Mouse (Mus musculus) forebrain, embryonic 12.5 days (tissue): ENCODE data around the gene Wdr60. TPM values are rescaled to one million over a fixed set of nuclear protein-coding genes. Genes with fewer than 3 reads are reported as not detected.
A peak's percentile ranks its signal among the peaks of the same experiment; 100 is the strongest.
"Not testable (repeated sequence)": the region's sequence is repeated elsewhere in the genome, so short reads cannot be mapped to it uniquely, and the experiment has no call there.

Source experiments
- ATAC-seq: fragments of 200-750 bp; cut with Nextera tagmentation; 2 replicates; pipeline ENCODE4 v1.8.0; 2017; ENCODE audit warnings: moderate TSS enrichment; ENCODE audit not compliant: low FRiP score
- H3K27ac ChIP-seq: fragments of 300-500 bp; sonication (generic); 2 replicates; pipeline ENCODE4 v1.5.1; 2016; ENCODE audit warnings: mild to moderate bottlenecking
- H3K27me3 ChIP-seq: fragments of 300-500 bp; sonication (generic); 2 replicates; pipeline ENCODE4 v1.6.1; 2016; ENCODE audit warnings: mild to moderate bottlenecking
- H3K36me3 ChIP-seq: fragments of 300-500 bp; sonication (generic); replicated peaks from 2 replicates; pipeline ENCODE4 v1.6.1; 2016; ENCODE audit warnings: mild to moderate bottlenecking
- H3K4me1 ChIP-seq: fragments of 300-500 bp; sonication (generic); 2 replicates; pipeline ENCODE4 v1.6.1; 2016
- H3K4me2 ChIP-seq: fragments of 300-500 bp; sonication (generic); 2 replicates; pipeline ENCODE4 v1.6.1; 2016; ENCODE audit warnings: mild to moderate bottlenecking, moderate library complexity
- H3K4me3 ChIP-seq: fragments of 300-500 bp; sonication (generic); replicated peaks from 2 replicates; pipeline ENCODE4 v1.5.1; 2016; ENCODE audit warnings: mild to moderate bottlenecking
- H3K9ac ChIP-seq: fragments of 300-500 bp; sonication (generic); 2 replicates; pipeline ENCODE4 v1.6.1; 2016; ENCODE audit warnings: mild to moderate bottlenecking
- H3K9me3 ChIP-seq: fragments of 300-500 bp; sonication (generic); 2 replicates; pipeline ENCODE4 v1.6.1; 2016
- WGBS: fragments of 180-500 bp; shearing (Covaris S2); methylation state at CpG from one replicate; pipeline ENCODE4 v1.1.7; 2016; 5-methylcytosine and 5-hydroxymethylcytosine counted together
- polyA plus RNA-seq: library from polyadenylated mRNA; unstranded; fragments of >200 nt; fragmentation: Nextera tagmentation; extraction: Ambion mirVana; gene quantifications from 2 replicates; pipeline ENCODE4 v1.2.1, GENCODE M21; 2016

The Wdr60 gene
- polyA plus RNA-seq, 1 experiment from 2014 or later = 21.7 TPM

- Histone ChIP-seq H3K4me2 (peak overlapping the region; percentile 94), H3K9ac (peak overlapping the region; percentile 96), H3K4me1 (peaks cover 10% of the 10 kb centered on the region), H3K27me3 (no peaks in the 10 kb centered on the region), H3K4me3 (peak overlapping the region; percentile 94), H3K27ac (peak overlapping the region; percentile 94), H3K9me3 (no peaks in the 10 kb centered on the region), H3K36me3 (no peaks in the 10 kb centered on the region)
- no peak for ATAC-seq
- 1% methylated on average over 7 of the region's 7 CpGs for WGBS
Measured at GRCm38 (mm10) chr12:116280149-116280652, 17.4 kb upstream of the Wdr60 start.

GRCm38 (mm10) chr12:116279181-116279580, 16.4 kb upstream of the Wdr60 start:
- H3K36me3 ChIP-seq = no peaks in the 10 kb centered on the region
- H3K4me2 ChIP-seq = no peak overlapping the region
- H3K27ac ChIP-seq = no peak overlapping the region
- peaks cover 10% of the 10 kb centered on the region for H3K4me1 ChIP-seq
- H3K9me3 ChIP-seq = no peaks in the 10 kb centered on the region
- 90% methylated on average over 2 of the region's 2 CpGs for WGBS
- H3K27me3 ChIP-seq = no peaks in the 10 kb centered on the region
- H3K4me3 ChIP-seq = no peak overlapping the region
- no peak overlapping the region for H3K9ac ChIP-seq
- ATAC-seq = no peak

GRCm38 (mm10) chr12:116278541-116278940, 15.7 kb upstream of the Wdr60 start:
- ATAC-seq = no peak
- Histone ChIP-seq H3K4me3 (no peak overlapping the region), H3K27ac (no peak overlapping the region), H3K9ac (no peak overlapping the region), H3K4me1 (peaks cover 10% of the 10 kb centered on the region), H3K4me2 (no peak overlapping the region), H3K9me3 (no peaks in the 10 kb centered on the region), H3K36me3 (no peaks in the 10 kb centered on the region), H3K27me3 (no peaks in the 10 kb centered on the region)
- WGBS = 91% methylated on average over 1 of the region's 1 CpGs

- H3K9me3 ChIP-seq = no peaks in the 10 kb centered on the region
- H3K9ac ChIP-seq = no peak overlapping the region
- H3K4me1 ChIP-seq = peaks cover 7% of the 10 kb centered on the region
- WGBS = 69% methylated on average over 2 of the region's 2 CpGs
- H3K27ac ChIP-seq = no peak overlapping the region
- H3K4me3 ChIP-seq = no peak overlapping the region
- H3K27me3 ChIP-seq = no peaks in the 10 kb centered on the region
- H3K36me3 ChIP-seq = no peaks in the 10 kb centered on the region
- ATAC-seq = no peak
- H3K4me2 ChIP-seq = no peak overlapping the region
Measured at GRCm38 (mm10) chr12:116276961-116277360, 14.1 kb upstream of the Wdr60 start.

- peaks cover 4% of the 10 kb centered on the region for H3K4me1 ChIP-seq
- H3K9me3 ChIP-seq = no peaks in the 10 kb centered on the region
- no peaks in the 10 kb centered on the region for H3K36me3 ChIP-seq
- no peak overlapping the region for H3K4me3 ChIP-seq
- 91% methylated on average over 4 of the region's 4 CpGs for WGBS
- H3K9ac ChIP-seq = no peak overlapping the region
- no peak overlapping the region for H3K27ac ChIP-seq
- H3K27me3 ChIP-seq = no peaks in the 10 kb centered on the region
- ATAC-seq = no peak
- no peak overlapping the region for H3K4me2 ChIP-seq
Measured at GRCm38 (mm10) chr12:116275631-116276030, 12.8 kb upstream of the Wdr60 start.

GRCm38 (mm10) chr12:116275086-116275485, 12.3 kb upstream of the Wdr60 start, which contains the start of gene Gm11027:
TSS of gene Gm11027 (plus strand) at chr12:116275386.
- H3K27ac ChIP-seq, H3K9ac ChIP-seq, H3K4me1 ChIP-seq, H3K4me3 ChIP-seq, H3K36me3 ChIP-seq, H3K27me3 ChIP-seq, H3K4me2 ChIP-seq, ATAC-seq, H3K9me3 ChIP-seq: not testable (repeated sequence)
- 83% methylated on average over 2 of the region's 2 CpGs for WGBS

- Histone ChIP-seq H3K4me2 (no peak overlapping the region), H3K4me3 (no peak overlapping the region), H3K36me3 (no peaks in the 10 kb centered on the region), H3K9ac (no peak overlapping the region), H3K27me3 (no peaks in the 10 kb centered on the region), H3K27ac (no peak overlapping the region), H3K4me1 (no peaks in the 10 kb centered on the region), H3K9me3 (no peaks in the 10 kb centered on the region)
- WGBS = 64% methylated on average over 1 of the region's 1 CpGs
- no peak for ATAC-seq
Measured at GRCm38 (mm10) chr12:116273733-116274132, 10.9 kb upstream of the Wdr60 start.

GRCm38 (mm10) chr12:116271071-116271470, 8.2 kb upstream of the Wdr60 start:
- no peak overlapping the region for H3K9ac ChIP-seq
- H3K36me3 ChIP-seq = no peaks in the 10 kb centered on the region
- ATAC-seq = no peak
- H3K9me3 ChIP-seq = no peaks in the 10 kb centered on the region
- no peak overlapping the region for H3K4me3 ChIP-seq
- WGBS = 97% methylated on average over 2 of the region's 2 CpGs
- H3K27me3 ChIP-seq = no peaks in the 10 kb centered on the region
- H3K27ac ChIP-seq = no peak overlapping the region
- no peaks in the 10 kb centered on the region for H3K4me1 ChIP-seq
- H3K4me2 ChIP-seq = no peak overlapping the region

- Histone ChIP-seq H3K27me3 (no peaks in the 10 kb centered on the region), H3K4me1 (no peaks in the 10 kb centered on the region), H3K9ac (no peak overlapping the region), H3K9me3 (no peaks in the 10 kb centered on the region), H3K4me3 (no peak overlapping the region), H3K4me2 (no peak overlapping the region), H3K27ac (no peak overlapping the region), H3K36me3 (no peaks in the 10 kb centered on the region)
- no peak for ATAC-seq
- WGBS = 86% methylated on average over 1 of the region's 1 CpGs
Measured at GRCm38 (mm10) chr12:116270538-116270937, 7.7 kb upstream of the Wdr60 start.

- H3K4me1 ChIP-seq = no peaks in the 10 kb centered on the region
- H3K36me3 ChIP-seq = no peaks in the 10 kb centered on the region
- no peaks in the 10 kb centered on the region for H3K9me3 ChIP-seq
- H3K9ac ChIP-seq = no peak overlapping the region
- ATAC-seq = no peak
- H3K27me3 ChIP-seq = no peaks in the 10 kb centered on the region
- H3K4me3 ChIP-seq = no peak overlapping the region
- no peak overlapping the region for H3K4me2 ChIP-seq
- no peak overlapping the region for H3K27ac ChIP-seq
- 86% methylated on average over 5 of the region's 5 CpGs for WGBS
Measured at GRCm38 (mm10) chr12:116269450-116269849, 6.6 kb upstream of the Wdr60 start.

- WGBS = 83% methylated on average over 2 of the region's 2 CpGs
- Histone ChIP-seq H3K9ac (no peak overlapping the region), H3K4me3 (no peak overlapping the region), H3K36me3 (no peaks in the 10 kb centered on the region), H3K4me1 (peaks cover 6% of the 10 kb centered on the region; the same call in 1 of the 2 replicates), H3K9me3 (no peaks in the 10 kb centered on the region), H3K27me3 (no peaks in the 10 kb centered on the region), H3K27ac (no peak overlapping the region), H3K4me2 (no peak overlapping the region)
- ATAC-seq = no peak
Measured at GRCm38 (mm10) chr12:116265275-116265674, 2.5 kb upstream of the Wdr60 start.

- 85% methylated on average over 2 of the region's 2 CpGs for WGBS
- Histone ChIP-seq H3K4me3 (no peak overlapping the region), H3K36me3 (no peaks in the 10 kb centered on the region), H3K4me1 (peaks cover 6% of the 10 kb centered on the region; the same call in 1 of the 2 replicates), H3K9ac (no peak overlapping the region), H3K27ac (no peak overlapping the region), H3K4me2 (no peak overlapping the region), H3K27me3 (no peaks in the 10 kb centered on the region), H3K9me3 (no peaks in the 10 kb centered on the region)
- ATAC-seq = no peak
Measured at GRCm38 (mm10) chr12:116264756-116265155, 1.9 kb upstream of the Wdr60 start.

GRCm38 (mm10) chr12:116258321-116258720, 4.5 kb downstream of the Wdr60 start:
- Histone ChIP-seq H3K9me3 (no peaks in the 10 kb centered on the region), H3K9ac (no peak overlapping the region), H3K4me2 (no peak overlapping the region), H3K27me3 (no peaks in the 10 kb centered on the region), H3K4me1 (peaks cover 6% of the 10 kb centered on the region; the same call in 1 of the 2 replicates), H3K36me3 (peaks cover 15% of the 10 kb centered on the region), H3K4me3 (no peak overlapping the region), H3K27ac (no peak overlapping the region)
- no peak for ATAC-seq
- WGBS = 85% methylated on average over 2 of the region's 2 CpGs
